Mouse (Mus musculus): Measurements from ENCODE around the gene Rheb. TPM values are rescaled to one million over a fixed set of nuclear protein-coding genes. Genes with fewer than 3 reads are reported as not detected.

Rheb gene
- total RNA-seq (2023) = 10 to 100 TPM; 45.0 to 50.5 TPM

DNA sequence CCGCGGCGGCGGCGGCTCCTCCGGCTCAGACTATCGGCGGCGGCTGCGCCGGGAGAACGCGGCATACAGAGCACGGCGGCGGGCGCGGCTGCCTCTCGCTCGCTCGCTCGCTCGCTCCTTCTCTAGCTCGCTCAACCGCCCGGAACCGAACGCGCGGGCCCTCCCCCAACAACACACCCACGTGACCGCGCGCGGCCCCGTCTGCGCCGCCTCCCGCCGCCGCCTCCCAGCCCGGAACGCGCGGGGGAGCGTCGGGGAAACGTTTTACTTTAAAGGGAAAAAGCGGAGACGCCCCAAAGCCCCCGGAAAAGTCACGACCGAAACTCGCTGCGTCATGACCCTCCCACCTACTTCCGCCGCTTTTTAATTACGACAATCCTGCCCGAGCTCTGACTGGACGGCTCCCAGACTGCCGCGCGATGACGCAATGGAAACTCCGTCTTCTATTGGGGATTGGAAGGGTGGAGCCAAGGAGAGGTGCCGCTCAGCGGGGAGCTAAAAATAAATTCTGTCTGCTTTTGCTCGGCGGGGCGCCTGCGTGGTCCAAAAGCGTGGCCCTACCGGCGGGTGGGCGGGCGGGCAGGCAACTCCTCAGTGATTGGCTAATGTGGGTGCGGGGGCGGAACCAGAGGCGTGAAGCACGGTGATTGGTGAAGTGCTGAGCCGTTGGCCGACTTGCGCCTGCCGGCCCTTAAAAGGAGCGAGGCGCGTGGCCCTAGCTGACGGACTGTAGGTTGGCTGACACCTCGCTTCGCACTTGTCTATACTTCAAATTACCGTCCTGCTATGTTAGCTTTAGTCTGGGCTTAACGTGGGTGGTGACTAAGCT is at the start of gene Rheb:
Gene Rheb, minus strand, starts transcription at position 351 of the 829 bp plus-strand sequence.

DNA sequence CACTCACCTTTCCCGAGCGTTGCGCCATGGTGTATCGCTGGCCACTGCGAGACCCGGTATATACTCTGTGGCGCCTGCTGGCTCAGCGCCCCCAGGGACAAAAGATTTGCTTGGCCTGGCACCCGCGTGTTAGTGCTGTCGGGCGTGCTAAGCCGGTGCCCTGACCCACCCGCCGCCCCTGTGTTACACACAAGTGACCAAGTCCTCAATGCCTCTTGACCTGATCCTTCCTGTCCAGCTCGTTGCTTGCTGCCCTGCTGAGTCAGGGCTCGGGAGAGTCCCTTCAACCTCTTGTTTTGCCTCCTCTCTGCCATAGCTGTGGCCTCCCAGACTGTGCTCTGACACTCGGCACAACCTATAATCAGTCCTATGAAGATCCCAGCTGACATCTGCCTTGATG is 84.6 kb downstream of the Rheb start, which contains the start of gene Crygn:
Gene Crygn, minus strand, starts transcription at position 193 of the 400 bp plus-strand sequence.

Other genes starting within 250 kb of the Rheb start
- gene Smarcd3, start 218.2 kb downstream of the Rheb start, total RNA-seq (2023) = under 1 TPM in 1 of 2 experiments, not detected in 1; 0.32 TPM
- gene Nub1, start 157.1 kb downstream of the Rheb start, total RNA-seq (2023) = 10 to 100 TPM; 86.5 to 86.7 TPM
- not detected for gene Wdr86, start 111.9 kb downstream of the Rheb start, total RNA-seq (2023)
- not detected for gene Crygn, start 84.6 kb downstream of the Rheb start, total RNA-seq (2023)